Mouse (Mus musculus): ENCODE measurements around the gene Mia3. TPM values are rescaled to one million over a fixed set of nuclear protein-coding genes. Genes with fewer than 3 reads are reported as not detected.
"Not testable (repeated sequence)": the region's sequence is repeated elsewhere in the genome, so short reads cannot be mapped to it uniquely, and the experiment has no call there.

Gene Mia3
- polyA plus RNA-seq, 1 experiment from 2014 or later, result 49.8 TPM

GRCm38 (mm10) chr1:183349840-183350239 is 19.5 kb downstream of the Mia3 start:
- 0 out of 2 replicates have a peak, but pooled peaks have one; percentile 6 for ATAC-seq
- Histone ChIP-seq H3K27me3 (replicated peaks; ENCODE audit: insufficient read depth, low read length) (no peaks in the 10 kb centered on the region), H3K36me3 (ENCODE audit: insufficient read depth, low read length) (peaks cover 25% of the 10 kb centered on the region; the same call in 1 of the 2 replicates), H3K4me3 (ENCODE audit: low read depth, low read length) (no peak overlapping the region), H3K27ac (ENCODE audit: low read length) (no peak overlapping the region), H3K9ac (replicated peaks; ENCODE audit: low read depth) (no peak overlapping the region), H3K4me2 (replicated peaks; ENCODE audit: low read depth, low read length) (no peak overlapping the region), H3K4me1 (ENCODE audit: insufficient read depth, low read depth, low read length) (peaks cover 6% of the 10 kb centered on the region), H3K9me3 (ENCODE audit: low read length) (no peaks in the 10 kb centered on the region)
- peak; percentile 86 for DNase-seq (ENCODE audit: low spot score)
- TF ChIP-seq CTCF (IDR thresholded peaks at IDR 0.05) (peak; percentile 79), EP300 (IDR thresholded peaks at IDR 0.05) (no peak)
- 19% methylated on average over 6 of the region's 6 CpGs for WGBS

- ATAC-seq, result no peak; the same call in 1 of the 2 replicates
- Histone ChIP-seq H3K9ac (replicated peaks; ENCODE audit: low read depth) (peak overlapping the region; percentile 93), H3K27me3 (replicated peaks; ENCODE audit: insufficient read depth, low read length) (no peaks in the 10 kb centered on the region), H3K4me2 (replicated peaks; ENCODE audit: low read depth, low read length) (peak overlapping the region; percentile 68), H3K27ac (ENCODE audit: low read length) (peak overlapping the region; percentile 95), H3K36me3 (ENCODE audit: insufficient read depth, low read length) (peaks cover 11% of the 10 kb centered on the region; the same call in 1 of the 2 replicates), H3K4me1 (ENCODE audit: insufficient read depth, low read depth, low read length) (peaks cover 6% of the 10 kb centered on the region), H3K4me3 (ENCODE audit: low read depth, low read length) (peak overlapping the region; percentile 95), H3K9me3 (ENCODE audit: low read length) (no peaks in the 10 kb centered on the region)
- 3% methylated on average over 10 of the region's 10 CpGs for WGBS
- no peak for TF ChIP-seq CTCF (IDR thresholded peaks at IDR 0.05)
- no peak for TF ChIP-seq EP300 (IDR thresholded peaks at IDR 0.05)
- DNase-seq (ENCODE audit: low spot score), result no peak
Measured at GRCm38 (mm10) chr1:183345817-183346195, 23.5 kb downstream of the Mia3 start.

DNA sequence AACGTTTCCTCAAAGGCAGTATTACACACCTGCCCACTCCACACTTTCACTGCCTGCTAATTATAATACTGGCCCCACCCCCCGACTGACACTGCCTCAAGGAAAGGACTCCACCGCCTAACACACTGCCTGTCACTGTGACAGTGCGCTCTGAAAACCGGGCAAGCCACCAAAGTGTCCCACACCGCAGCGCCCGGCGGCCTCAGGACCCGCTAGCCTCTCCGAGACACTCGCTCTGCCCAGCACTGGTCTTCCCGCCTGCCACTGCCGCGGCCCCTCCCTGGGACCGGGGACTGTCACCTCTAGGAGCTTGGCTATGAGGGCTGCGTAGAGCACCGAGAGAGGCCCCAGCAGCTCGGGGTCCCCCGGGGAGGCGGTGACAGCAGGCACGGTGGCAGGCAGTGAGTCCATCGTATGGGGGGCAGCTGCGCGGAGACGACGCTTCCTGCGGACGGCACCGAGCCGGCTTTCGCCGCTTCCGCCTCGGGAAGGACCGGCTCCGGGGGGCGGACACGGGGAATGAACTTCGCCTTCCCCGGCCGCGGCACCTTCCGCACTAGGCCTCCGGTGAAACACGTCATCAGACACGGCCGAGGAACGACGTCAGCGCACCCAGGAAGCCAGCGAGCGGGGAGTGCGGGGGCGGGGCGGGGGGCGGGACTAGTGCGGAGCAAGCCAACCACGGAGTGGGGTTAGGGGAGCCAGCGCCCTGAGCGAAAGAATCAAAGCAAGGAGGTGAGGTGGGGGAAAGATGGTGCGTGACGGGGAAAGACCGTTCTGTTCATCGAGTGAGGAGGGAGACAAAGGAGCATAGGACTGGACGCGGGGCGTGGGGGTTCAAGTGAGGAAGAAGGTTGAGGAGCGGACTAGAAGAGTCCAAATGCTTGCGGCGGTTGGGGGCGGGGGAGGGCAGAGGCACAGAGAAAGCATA is 24.2 kb downstream of the Mia3 start:
- ATAC-seq (peak; percentile 97), DNase-seq (ENCODE audit: low spot score) (peak; percentile 93)
- H3K4me3 ChIP-seq (ENCODE audit: low read depth, low read length), result peak overlapping the region; percentile 95
- H3K36me3 ChIP-seq (ENCODE audit: insufficient read depth, low read length), result peaks cover 6% of the 10 kb centered on the region; the same call in 1 of the 2 replicates
- H3K4me2 ChIP-seq (replicated peaks; ENCODE audit: low read depth, low read length), result peak overlapping the region; percentile 68
- H3K4me1 ChIP-seq (ENCODE audit: insufficient read depth, low read depth, low read length), result peaks cover 6% of the 10 kb centered on the region
- no peak for TF ChIP-seq EP300 (IDR thresholded peaks at IDR 0.05)
- TF ChIP-seq CTCF (IDR thresholded peaks at IDR 0.05), result no peak
- H3K27ac ChIP-seq (ENCODE audit: low read length), result peak overlapping the region; percentile 95
- no peaks in the 10 kb centered on the region for H3K9me3 ChIP-seq (ENCODE audit: low read length)
- H3K27me3 ChIP-seq (replicated peaks; ENCODE audit: insufficient read depth, low read length), result no peaks in the 10 kb centered on the region
- peak overlapping the region; percentile 93 for H3K9ac ChIP-seq (replicated peaks; ENCODE audit: low read depth)
- 1% methylated on average over 66 of the region's 72 CpGs for WGBS

- not testable (repeated sequence) for H3K36me3 ChIP-seq (ENCODE audit: insufficient read depth, low read length); DNase-seq (ENCODE audit: low spot score); H3K4me1 ChIP-seq (ENCODE audit: insufficient read depth, low read depth, low read length); ATAC-seq; H3K27ac ChIP-seq (ENCODE audit: low read length); H3K9me3 ChIP-seq (ENCODE audit: low read length); H3K4me3 ChIP-seq (ENCODE audit: low read depth, low read length); H3K4me2 ChIP-seq (replicated peaks; ENCODE audit: low read depth, low read length); H3K9ac ChIP-seq (replicated peaks; ENCODE audit: low read depth); H3K27me3 ChIP-seq (replicated peaks; ENCODE audit: insufficient read depth, low read length)
- WGBS, result 95% methylated on average over 1 of the region's 1 CpGs
Measured at GRCm38 (mm10) chr1:183342902-183343301, 26.5 kb downstream of the Mia3 start.

DNA sequence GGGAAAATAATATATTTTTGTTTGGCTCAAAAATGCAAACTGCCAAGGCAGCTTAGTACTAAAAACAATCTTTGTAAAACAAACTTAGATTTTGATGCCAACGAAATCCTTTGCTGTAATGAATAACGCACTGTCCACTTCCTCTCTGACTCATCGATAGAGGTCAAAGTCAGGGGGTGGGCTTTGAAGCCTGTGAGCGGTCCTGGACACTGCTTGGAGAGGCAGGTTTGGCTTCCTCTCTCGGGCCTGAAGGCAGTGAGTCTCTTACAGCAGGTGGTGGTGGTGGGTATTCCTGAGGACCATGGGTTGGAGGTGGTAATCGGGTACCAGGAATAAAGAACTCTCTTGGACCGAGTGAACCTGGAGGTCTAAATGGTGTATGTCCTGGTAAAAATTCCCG is 42.2 kb downstream of the Mia3 start:
- Histone ChIP-seq H3K4me1 (ENCODE audit: insufficient read depth, low read depth, low read length) (no peaks in the 10 kb centered on the region), H3K4me2 (replicated peaks; ENCODE audit: low read depth, low read length) (no peak overlapping the region), H3K27ac (ENCODE audit: low read length) (no peak overlapping the region), H3K9ac (replicated peaks; ENCODE audit: low read depth) (no peak overlapping the region), H3K36me3 (ENCODE audit: insufficient read depth, low read length) (peaks cover 54% of the 10 kb centered on the region), H3K9me3 (ENCODE audit: low read length) (no peaks in the 10 kb centered on the region), H3K4me3 (ENCODE audit: low read depth, low read length) (no peak overlapping the region), H3K27me3 (replicated peaks; ENCODE audit: insufficient read depth, low read length) (no peaks in the 10 kb centered on the region)
- no peak for TF ChIP-seq CTCF (IDR thresholded peaks at IDR 0.05)
- 86% methylated on average over 8 of the region's 8 CpGs for WGBS
- DNase-seq (ENCODE audit: low spot score) (no peak), ATAC-seq (no peak)

GRCm38 (mm10) chr1:183324433-183324832 is 44.9 kb downstream of the Mia3 start:
- Histone ChIP-seq H3K4me2 (replicated peaks; ENCODE audit: low read depth, low read length) (no peak overlapping the region), H3K9ac (replicated peaks; ENCODE audit: low read depth) (no peak overlapping the region), H3K36me3 (ENCODE audit: insufficient read depth, low read length) (peaks cover 35% of the 10 kb centered on the region), H3K27ac (ENCODE audit: low read length) (no peak overlapping the region), H3K4me3 (ENCODE audit: low read depth, low read length) (no peak overlapping the region), H3K9me3 (ENCODE audit: low read length) (no peaks in the 10 kb centered on the region), H3K4me1 (ENCODE audit: insufficient read depth, low read depth, low read length) (no peaks in the 10 kb centered on the region), H3K27me3 (replicated peaks; ENCODE audit: insufficient read depth, low read length) (no peaks in the 10 kb centered on the region)
- DNase-seq (ENCODE audit: low spot score) (no peak), ATAC-seq (no peak)
- 97% methylated on average over 6 of the region's 6 CpGs for WGBS
- TF ChIP-seq CTCF (IDR thresholded peaks at IDR 0.05), result no peak
